Mouse (Mus musculus) left cerebral cortex, postnatal 14 days (tissue): ENCODE measurements at regions not wholly inside any gene's neighbourhood (a gene's known extent, or its start where the extent isn't known, plus 50 kb on each side); places are given as distances from the start of the nearest gene placed in this dataset.

Experiments used
- DNase-seq, 2 experiments: peaks; one replicate each; pipeline ENCODE4 v3.0.0; 2021 to 2022; ENCODE audit warnings: low spot score in 2 of 2, mixed read lengths in 1 of 2
- intact Hi-C: fragments of 180-260 bp; cut with DNase I; formaldehyde crosslinking; loops from one replicate; pipeline ENCODE4 v1.15.1; 2025

- intact Hi-C loops: no loop called here
- no peak for DNase-seq
Observed at GRCm38 (mm10) chr5:47318147-47318546, 664.8 kb upstream of the Slit2 start.

- no peak for DNase-seq
- intact Hi-C loops: no loop called here
Observed at GRCm38 (mm10) chr5:47322511-47323167, 660.3 kb upstream of the Slit2 start.

GRCm38 (mm10) chr5:47334299-47334698 lies 648.6 kb upstream of the Slit2 start:
- DNase-seq: no peak
- intact Hi-C loops: no loop called here

GRCm38 (mm10) chr5:47336511-47336910 lies 646.4 kb upstream of the Slit2 start:
- intact Hi-C loops: no loop called here
- DNase-seq: no peak

GRCm38 (mm10) chr5:47339807-47340206 lies 643.1 kb upstream of the Slit2 start:
- no peak for DNase-seq
- intact Hi-C loops: no loop called here

GRCm38 (mm10) chr5:47370184-47370583 lies 612.8 kb upstream of the Slit2 start:
- intact Hi-C loops: no loop called here
- no peak for DNase-seq

GRCm38 (mm10) chr5:47385930-47386329 lies 597.0 kb upstream of the Slit2 start:
- intact Hi-C loops: no loop called here
- no peak for DNase-seq

GRCm38 (mm10) chr5:47386750-47387149 lies 596.2 kb upstream of the Slit2 start:
- intact Hi-C loops: no loop called here
- no peak for DNase-seq

GRCm38 (mm10) chr5:47390735-47391134 lies 592.2 kb upstream of the Slit2 start:
- no peak for DNase-seq
- intact Hi-C loops: no loop called here

GRCm38 (mm10) chr5:47396874-47397273 lies 586.1 kb upstream of the Slit2 start:
- intact Hi-C loops: no loop called here

GRCm38 (mm10) chr5:47421916-47422315 lies 561.0 kb upstream of the Slit2 start:
- intact Hi-C loops: no loop called here

More at GRCm38 (mm10) chr5:47396874-47397273, 586.1 kb upstream of the Slit2 start:
- DNase-seq: no peak

GRCm38 (mm10) chr5:47426040-47426439 lies 556.9 kb upstream of the Slit2 start:
- intact Hi-C loops: no loop called here
- DNase-seq: no peak

More at GRCm38 (mm10) chr5:47421916-47422315, 561.0 kb upstream of the Slit2 start:
- DNase-seq: no peak

- intact Hi-C loops: no loop called here
- no peak for DNase-seq
Observed at GRCm38 (mm10) chr5:47426467-47426866, 556.5 kb upstream of the Slit2 start.

- intact Hi-C loops: no loop called here
- DNase-seq: no peak
Observed at GRCm38 (mm10) chr5:47429217-47430172, 553.4 kb upstream of the Slit2 start.

- intact Hi-C loops: no loop called here
- DNase-seq: peak in 1 of 2 experiments; percentile 3
Observed at GRCm38 (mm10) chr5:47431599-47432328, 551.2 kb upstream of the Slit2 start.

- no peak for DNase-seq
- intact Hi-C loops: no loop called here
Observed at GRCm38 (mm10) chr5:47436455-47436854, 546.5 kb upstream of the Slit2 start.

- intact Hi-C loops: no loop called here
- no peak for DNase-seq
Observed at GRCm38 (mm10) chr5:47446305-47447028, 536.5 kb upstream of the Slit2 start.

- DNase-seq: no peak
- intact Hi-C loops: no loop called here
Observed at GRCm38 (mm10) chr5:47464848-47465247, 518.1 kb upstream of the Slit2 start.

- DNase-seq: no peak
- intact Hi-C loops: no loop called here
Observed at GRCm38 (mm10) chr5:47469394-47469793, 513.5 kb upstream of the Slit2 start.
